Mouse (Mus musculus) hindlimb bud, embryonic 11.5 days (tissue): Measurements from ENCODE around the gene Ttc7.

Source experiments
- DNase-seq: peaks from one replicate; pipeline ENCODE4 v3.0.0-alpha.2; 2012; ENCODE audit warnings: low read depth, low spot score; ENCODE audit errors: extremely low spot score

Ttc7 gene

GRCm38 (mm10) chr17:87403462-87403861 is 120.8 kb downstream of the Ttc7 start:
- no peak for DNase-seq

GRCm38 (mm10) chr17:87405576-87405975 is 122.9 kb downstream of the Ttc7 start:
- no peak for DNase-seq

- DNase-seq: no peak
These were observed 124.0 kb downstream of the Ttc7 start for GRCm38 (mm10) chr17:87406646-87407045.

GRCm38 (mm10) chr17:87418082-87418481 is 135.4 kb downstream of the Ttc7 start:
- no peak for DNase-seq

- DNase-seq: no peak
These were observed 144.8 kb downstream of the Ttc7 start, which contains the start of gene Stpg4 for GRCm38 (mm10) chr17:87427511-87427910. TSS of gene Stpg4 (minus strand) at chr17:87427741.

GRCm38 (mm10) chr17:87429431-87429830 is 146.7 kb downstream of the Ttc7 start:
- DNase-seq: no peak
